Mouse (Mus musculus): ENCODE results near the gene Hs3st6.
"Not testable (repeated sequence)": the region's sequence is repeated elsewhere in the genome, so short reads cannot be mapped to it uniquely, and the experiment has no call there.

The Hs3st6 gene

GRCm38 (mm10) chr17:24752415-24753394, at the start of gene Hs3st6:
Hs3st6 (plus strand) TSS chr17:24752988.
- peak; percentile 59 for DNase-seq (ENCODE audit: low spot score)

- no peak for DNase-seq (ENCODE audit: low spot score)
Measured at GRCm38 (mm10) chr17:24705821-24706220, 47.0 kb upstream of the Hs3st6 start.

GRCm38 (mm10) chr17:24706982-24707800, 45.6 kb upstream of the Hs3st6 start, which contains the start of gene Tbl3:
Tbl3 (minus strand) TSS chr17:24707660.
- DNase-seq (ENCODE audit: low spot score): peak; percentile 95

- DNase-seq (ENCODE audit: low spot score): no peak
Measured at GRCm38 (mm10) chr17:24707801-24708425, 44.9 kb upstream of the Hs3st6 start.

GRCm38 (mm10) chr17:24708646-24709045, 44.1 kb upstream of the Hs3st6 start:
- no peak for DNase-seq (ENCODE audit: low spot score)

- no peak for DNase-seq (ENCODE audit: low spot score)
Measured at GRCm38 (mm10) chr17:24715556-24715955, 37.2 kb upstream of the Hs3st6 start.

- DNase-seq (ENCODE audit: low spot score): no peak
Measured at GRCm38 (mm10) chr17:24716166-24716682, 36.6 kb upstream of the Hs3st6 start.

- no peak for DNase-seq (ENCODE audit: low spot score)
Measured at GRCm38 (mm10) chr17:24717943-24718342, 34.8 kb upstream of the Hs3st6 start, which contains the start of the genes Rnf151 and Rps2. Rnf151 (minus strand) TSS chr17:24718063. Rps2 (plus strand) TSS chr17:24718116.

- not testable (repeated sequence) for DNase-seq (ENCODE audit: low spot score)
Measured at GRCm38 (mm10) chr17:24718938-24719337, 33.9 kb upstream of the Hs3st6 start.

- peak; percentile 99 for DNase-seq (ENCODE audit: low spot score)
Measured at GRCm38 (mm10) chr17:24719494-24720222, 33.1 kb upstream of the Hs3st6 start.

- DNase-seq (ENCODE audit: low spot score): not testable (repeated sequence)
Measured at GRCm38 (mm10) chr17:24720616-24721015, 32.2 kb upstream of the Hs3st6 start.

- not testable (repeated sequence) for DNase-seq (ENCODE audit: low spot score)
Measured at GRCm38 (mm10) chr17:24721383-24721955, 31.3 kb upstream of the Hs3st6 start.

GRCm38 (mm10) chr17:24722220-24722924, 30.4 kb upstream of the Hs3st6 start:
- no peak for DNase-seq (ENCODE audit: low spot score)

GRCm38 (mm10) chr17:24723122-24723880, 29.5 kb upstream of the Hs3st6 start:
- no peak for DNase-seq (ENCODE audit: low spot score)

GRCm38 (mm10) chr17:24723881-24724180, 29.0 kb upstream of the Hs3st6 start:
- peak; percentile 38 for DNase-seq (ENCODE audit: low spot score)

GRCm38 (mm10) chr17:24724184-24724583, 28.6 kb upstream of the Hs3st6 start, which contains the start of gene Ndufb10:
Ndufb10 (minus strand) TSS chr17:24724478.
- DNase-seq (ENCODE audit: low spot score): peak; percentile 99

- no peak for DNase-seq (ENCODE audit: low spot score)
Measured at GRCm38 (mm10) chr17:24725637-24726390, 27.0 kb upstream of the Hs3st6 start.

- no peak for DNase-seq (ENCODE audit: low spot score)
Measured at GRCm38 (mm10) chr17:24727618-24728017, 25.2 kb upstream of the Hs3st6 start, which contains the start of gene Rpl3l. Rpl3l (plus strand) TSS chr17:24727820.
